Mouse (Mus musculus): ENCODE data around the gene Foxl2. TPM values are rescaled to one million over a fixed set of nuclear protein-coding genes. Genes with fewer than 3 reads are reported as not detected.

Gene Foxl2
- polyA plus RNA-seq, 1 experiment: 0.01 TPM

GRCm38 (mm10) chr9:98952171-98953050, 2.7 kb upstream of the Foxl2 start:
- H3K4me2 ChIP-seq (ENCODE audit: low read depth): no peak overlapping the region
- no peak overlapping the region for H3ac ChIP-seq (ENCODE audit: control insufficient read depth, insufficient read length)
- peaks cover 74% of the 10 kb centered on the region for H3K27me3 ChIP-seq (ENCODE audit: control insufficient read depth, insufficient read depth, insufficient read length)
- H3K36me3 ChIP-seq (ENCODE audit: control insufficient read depth, insufficient read depth): no peaks in the 10 kb centered on the region
- H3K79me2 ChIP-seq (ENCODE audit: control insufficient read depth, insufficient read depth): no peaks in the 10 kb centered on the region
- TF ChIP-seq MAX (IDR thresholded peaks at IDR 0.05; ENCODE audit: low read depth): no peak
- no peak for TF ChIP-seq E2F4 (IDR thresholded peaks at IDR 0.05; ENCODE audit: insufficient read depth)
- no peak for TF ChIP-seq REST (IDR thresholded peaks at IDR 0.05; ENCODE audit: insufficient read depth, insufficient read length)
- TF ChIP-seq TCF12 (IDR thresholded peaks at IDR 0.05; ENCODE audit: insufficient read depth, poor library complexity, severe bottlenecking): no peak
- TF ChIP-seq MYOD1 (IDR thresholded peaks at IDR 0.05; ENCODE audit: control insufficient read depth in 1 of 3, insufficient read length in 2 of 3, low read depth in 2 of 3): no peak
- no peak for TF ChIP-seq SRF (IDR thresholded peaks at IDR 0.05; ENCODE audit: control insufficient read depth, insufficient read length, low read depth)
- TF ChIP-seq USF1 (IDR thresholded peaks at IDR 0.05; ENCODE audit: low read depth): no peak
- TF ChIP-seq TCF3 (IDR thresholded peaks at IDR 0.05; ENCODE audit: insufficient read length, low read depth): no peak
- no peak for TF ChIP-seq POLR2A (IDR thresholded peaks at IDR 0.05; ENCODE audit: insufficient read length, low read depth)
- TF ChIP-seq CEBPB (IDR thresholded peaks at IDR 0.05; ENCODE audit: insufficient read depth, poor library complexity, severe bottlenecking): no peak
- no peak for TF ChIP-seq MYOG (IDR thresholded peaks at IDR 0.05; ENCODE audit: control insufficient read depth in 1 of 3, insufficient read depth in 1 of 3, insufficient read length in 2 of 3, low read depth in 2 of 3)
- no peak for TF ChIP-seq POLR2AphosphoS2 (IDR thresholded peaks at IDR 0.05; ENCODE audit: insufficient read length, low read depth)
- no peak overlapping the region for H3K4me3 ChIP-seq

GRCm38 (mm10) chr9:98953291-98953690, 1.8 kb upstream of the Foxl2 start:
- Histone ChIP-seq H3ac (ENCODE audit: control insufficient read depth, insufficient read length) (no peak overlapping the region), H3K4me2 (ENCODE audit: low read depth) (no peak overlapping the region), H3K79me2 (ENCODE audit: control insufficient read depth, insufficient read depth) (no peaks in the 10 kb centered on the region), H3K27me3 (ENCODE audit: control insufficient read depth, insufficient read depth, insufficient read length) (peaks cover 74% of the 10 kb centered on the region), H3K36me3 (ENCODE audit: control insufficient read depth, insufficient read depth) (no peaks in the 10 kb centered on the region), H3K4me3 (no peak overlapping the region)
- no peak for TF ChIP-seq TCF3 (IDR thresholded peaks at IDR 0.05; ENCODE audit: insufficient read length, low read depth)

GRCm38 (mm10) chr9:98953830-98954229, 1.3 kb upstream of the Foxl2 start:
- Histone ChIP-seq H3K27me3 (ENCODE audit: control insufficient read depth, insufficient read depth, insufficient read length) (peaks cover 76% of the 10 kb centered on the region), H3K36me3 (ENCODE audit: control insufficient read depth, insufficient read depth) (no peaks in the 10 kb centered on the region), H3K79me2 (ENCODE audit: control insufficient read depth, insufficient read depth) (no peaks in the 10 kb centered on the region), H3K4me2 (ENCODE audit: low read depth) (no peak overlapping the region), H3ac (ENCODE audit: control insufficient read depth, insufficient read length) (no peak overlapping the region), H3K4me3 (no peak overlapping the region)
- TF ChIP-seq MYOD1 (IDR thresholded peaks at IDR 0.05; ENCODE audit: control insufficient read depth in 1 of 3, insufficient read length in 2 of 3, low read depth in 2 of 3): no peak
- TF ChIP-seq MAX (IDR thresholded peaks at IDR 0.05; ENCODE audit: low read depth): no peak
- TF ChIP-seq POLR2AphosphoS2 (IDR thresholded peaks at IDR 0.05; ENCODE audit: insufficient read length, low read depth): no peak
- TF ChIP-seq E2F4 (IDR thresholded peaks at IDR 0.05; ENCODE audit: insufficient read depth): no peak

- no peaks in the 10 kb centered on the region for H3K79me2 ChIP-seq (ENCODE audit: control insufficient read depth, insufficient read depth)
- H3ac ChIP-seq (ENCODE audit: control insufficient read depth, insufficient read length): no peak overlapping the region
- no peak for TF ChIP-seq E2F4 (IDR thresholded peaks at IDR 0.05; ENCODE audit: insufficient read depth)
- no peak for TF ChIP-seq MYOG (IDR thresholded peaks at IDR 0.05; ENCODE audit: control insufficient read depth in 1 of 3, insufficient read depth in 1 of 3, insufficient read length in 2 of 3, low read depth in 2 of 3)
- TF ChIP-seq REST (IDR thresholded peaks at IDR 0.05; ENCODE audit: insufficient read depth, insufficient read length): no peak
- TF ChIP-seq MYOD1 (IDR thresholded peaks at IDR 0.05; ENCODE audit: control insufficient read depth in 1 of 3, insufficient read length in 2 of 3, low read depth in 2 of 3): no peak
- no peak for TF ChIP-seq POLR2A (IDR thresholded peaks at IDR 0.05; ENCODE audit: insufficient read length, low read depth)
- no peak for TF ChIP-seq CEBPB (IDR thresholded peaks at IDR 0.05; ENCODE audit: insufficient read depth, poor library complexity, severe bottlenecking)
- TF ChIP-seq SRF (IDR thresholded peaks at IDR 0.05; ENCODE audit: control insufficient read depth, insufficient read length, low read depth): no peak
- no peak for TF ChIP-seq MAX (IDR thresholded peaks at IDR 0.05; ENCODE audit: low read depth)
- TF ChIP-seq TCF12 (IDR thresholded peaks at IDR 0.05; ENCODE audit: insufficient read depth, poor library complexity, severe bottlenecking): no peak
- no peak for TF ChIP-seq POLR2AphosphoS2 (IDR thresholded peaks at IDR 0.05; ENCODE audit: insufficient read length, low read depth)
- no peak for TF ChIP-seq USF1 (IDR thresholded peaks at IDR 0.05; ENCODE audit: low read depth)
- TF ChIP-seq TCF3 (IDR thresholded peaks at IDR 0.05; ENCODE audit: insufficient read length, low read depth): no peak
- H3K36me3 ChIP-seq (ENCODE audit: control insufficient read depth, insufficient read depth): no peaks in the 10 kb centered on the region
- H3K27me3 ChIP-seq (ENCODE audit: control insufficient read depth, insufficient read depth, insufficient read length): peaks cover 79% of the 10 kb centered on the region
- H3K4me3 ChIP-seq: no peak overlapping the region
- H3K4me2 ChIP-seq (ENCODE audit: low read depth): peak overlapping the region; percentile 48
Measured at GRCm38 (mm10) chr9:98954391-98955102, 541 bp upstream of the Foxl2 start.

GRCm38 (mm10) chr9:98955716-98956224, 682 bp downstream of the Foxl2 start:
- H3K4me3 ChIP-seq: no peak overlapping the region
- no peaks in the 10 kb centered on the region for H3K36me3 ChIP-seq (ENCODE audit: control insufficient read depth, insufficient read depth)
- TF ChIP-seq E2F4 (IDR thresholded peaks at IDR 0.05; ENCODE audit: insufficient read depth): no peak
- no peak for TF ChIP-seq POLR2AphosphoS2 (IDR thresholded peaks at IDR 0.05; ENCODE audit: insufficient read length, low read depth)
- H3K79me2 ChIP-seq (ENCODE audit: control insufficient read depth, insufficient read depth): no peaks in the 10 kb centered on the region
- H3K4me2 ChIP-seq (ENCODE audit: low read depth): peak overlapping the region; percentile 48
- peaks cover 81% of the 10 kb centered on the region for H3K27me3 ChIP-seq (ENCODE audit: control insufficient read depth, insufficient read depth, insufficient read length)
- H3ac ChIP-seq (ENCODE audit: control insufficient read depth, insufficient read length): no peak overlapping the region
